Mouse (Mus musculus): Measurements from ENCODE around the gene Kcnj6.
"Not testable (repeated sequence)": the region's sequence is repeated elsewhere in the genome, so short reads cannot be mapped to it uniquely, and the experiment has no call there.

Gene Kcnj6

DNA sequence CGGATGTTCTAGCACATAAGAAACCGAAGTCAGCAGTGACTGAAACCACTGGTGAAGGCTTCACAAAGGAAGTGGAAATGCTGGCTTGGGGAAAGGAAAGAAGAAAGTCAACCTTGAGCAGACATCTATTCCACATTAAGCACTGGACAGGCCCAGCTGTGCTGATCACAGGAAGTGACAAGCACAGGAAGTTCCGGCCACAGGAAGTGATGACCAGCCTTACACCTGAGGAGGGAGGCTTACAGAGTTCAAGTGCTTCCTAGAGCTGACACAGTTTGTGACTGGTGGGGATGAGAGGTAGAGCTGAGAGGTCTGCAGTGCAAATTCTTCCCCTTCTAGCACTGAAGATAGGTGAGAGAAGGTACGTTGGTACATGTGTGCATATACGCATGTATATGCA is 151.5 kb downstream of the Kcnj6 start:
- no peak for DNase-seq

- DNase-seq = no peak
Measured at GRCm38 (mm10) chr16:94844769-94845168, 152.7 kb downstream of the Kcnj6 start.

GRCm38 (mm10) chr16:94839398-94839797 is 158.1 kb downstream of the Kcnj6 start:
- DNase-seq = no peak

- no peak for DNase-seq
Measured at GRCm38 (mm10) chr16:94837881-94838280, 159.6 kb downstream of the Kcnj6 start.

DNA sequence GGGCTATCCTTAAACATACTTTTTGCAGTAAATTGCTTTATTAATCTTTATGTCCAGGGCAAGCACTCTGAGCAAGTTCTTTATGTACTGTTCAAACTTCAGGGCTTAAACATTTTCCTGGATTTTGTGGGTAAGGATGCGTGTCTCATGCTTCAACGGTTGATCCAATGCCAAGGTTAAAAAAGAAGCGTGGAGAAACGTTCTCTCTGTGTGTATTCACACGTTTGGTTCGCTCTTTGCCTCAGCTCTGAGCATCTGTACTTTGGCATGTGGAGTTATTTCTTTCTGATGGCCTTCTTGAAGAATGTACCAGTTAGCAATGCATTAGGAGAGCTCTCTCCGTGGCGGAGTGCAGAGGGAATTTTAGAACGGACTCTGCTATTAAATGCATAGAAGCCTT is 163.0 kb downstream of the Kcnj6 start:
- DNase-seq = no peak

DNA sequence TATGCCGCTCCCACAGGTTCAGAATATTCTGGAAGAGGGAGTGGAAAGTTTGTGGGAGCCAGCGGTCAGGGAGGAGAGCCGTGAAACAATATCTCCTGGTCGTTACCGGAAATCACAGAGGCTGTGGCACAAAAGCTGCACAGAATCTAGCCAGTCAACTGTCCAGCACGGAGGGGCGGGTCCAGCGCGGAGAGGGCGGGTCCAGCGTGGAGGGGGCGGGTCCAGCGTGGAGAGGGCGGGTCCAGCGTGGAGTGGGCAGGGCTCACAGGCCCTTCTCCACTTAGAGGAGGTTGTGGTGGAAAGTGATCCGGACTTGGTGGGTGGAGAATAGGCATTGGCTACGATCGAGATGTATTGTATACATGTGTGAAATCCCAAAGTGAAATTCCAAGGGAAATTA is 169.3 kb downstream of the Kcnj6 start:
- no peak for DNase-seq

- peak; percentile 9 for DNase-seq
Measured at GRCm38 (mm10) chr16:94827092-94827585, 170.4 kb downstream of the Kcnj6 start.

DNA sequence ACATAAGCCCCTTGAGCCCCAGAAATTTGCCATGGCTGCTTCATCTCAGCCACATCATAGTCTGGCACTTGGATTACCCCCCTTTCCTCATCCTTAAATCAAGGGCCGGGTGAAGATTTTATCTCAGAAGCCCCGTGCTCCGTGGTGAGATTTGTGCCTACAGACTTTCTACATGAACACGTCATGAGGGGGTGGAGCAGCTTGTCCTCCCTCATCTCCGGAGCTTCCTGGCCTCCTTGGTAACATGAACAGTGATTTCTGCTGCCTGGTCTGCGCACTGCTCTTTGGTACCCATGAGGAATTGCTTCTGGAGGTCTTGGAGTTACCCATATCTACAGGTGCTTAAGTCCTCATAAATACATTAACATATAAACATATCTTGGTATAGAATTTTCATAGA is 172.2 kb downstream of the Kcnj6 start:
- no peak for DNase-seq

DNA sequence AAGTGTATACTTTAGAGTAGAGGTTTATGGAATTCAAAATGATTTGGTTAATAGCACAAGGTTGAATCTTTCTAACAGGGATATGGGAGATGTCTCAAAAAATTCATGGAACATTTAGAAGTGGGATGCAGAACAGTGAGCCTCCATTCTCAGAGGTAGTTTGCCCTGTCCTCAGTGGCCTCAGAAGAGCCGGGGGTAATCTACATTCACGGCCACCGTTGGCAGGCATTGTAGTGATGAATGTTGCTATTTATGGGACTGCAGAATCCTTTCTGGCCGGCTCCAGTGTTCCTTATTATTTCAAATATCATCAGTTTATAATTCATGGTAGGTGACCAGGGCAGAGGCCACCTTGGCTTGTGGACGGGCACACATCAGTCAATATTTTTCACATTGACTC is 174.9 kb downstream of the Kcnj6 start:
- DNase-seq = no peak

DNA sequence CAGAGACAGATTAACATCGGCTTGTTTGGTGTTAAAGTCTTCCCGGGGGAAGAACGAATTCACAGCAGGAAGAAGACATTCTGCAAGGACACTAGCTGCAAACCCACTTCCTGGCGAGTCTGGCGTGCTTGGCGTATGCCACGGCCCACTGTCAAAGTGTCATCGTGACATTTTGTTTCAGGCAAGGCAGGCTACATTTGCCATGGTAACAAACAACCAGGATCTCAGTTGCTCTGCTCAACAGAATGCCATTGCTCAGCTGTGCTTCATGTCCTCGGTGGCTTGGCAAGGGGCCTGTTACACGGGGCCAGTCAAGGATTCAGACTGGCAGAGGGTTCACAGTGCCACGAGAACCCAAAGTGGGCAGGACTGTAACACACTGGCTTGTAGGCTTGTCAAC is 175.9 kb downstream of the Kcnj6 start:
- DNase-seq = no peak

DNA sequence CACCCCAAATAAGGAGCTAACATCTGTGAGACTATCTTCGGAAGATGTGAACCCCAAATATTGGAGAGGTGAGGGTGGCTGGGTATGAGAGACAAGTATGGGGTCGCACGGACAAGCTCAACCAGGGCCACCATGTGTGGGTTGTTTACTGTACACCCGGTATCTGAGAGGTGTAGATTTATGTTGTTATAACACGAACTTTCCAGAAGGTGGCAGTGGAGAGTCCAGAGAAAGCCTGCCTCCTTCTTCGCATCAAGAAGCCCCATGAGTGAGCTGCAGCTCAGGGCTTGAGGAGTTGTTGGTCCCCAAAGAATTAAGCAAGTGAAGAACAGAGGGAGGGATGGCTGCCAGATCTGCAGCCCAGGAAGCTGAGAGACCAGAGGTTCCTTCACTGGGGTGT is 181.1 kb downstream of the Kcnj6 start:
- DNase-seq = peak; percentile 32

- no peak for DNase-seq
Measured at GRCm38 (mm10) chr16:94815891-94816290, 181.6 kb downstream of the Kcnj6 start.

DNA sequence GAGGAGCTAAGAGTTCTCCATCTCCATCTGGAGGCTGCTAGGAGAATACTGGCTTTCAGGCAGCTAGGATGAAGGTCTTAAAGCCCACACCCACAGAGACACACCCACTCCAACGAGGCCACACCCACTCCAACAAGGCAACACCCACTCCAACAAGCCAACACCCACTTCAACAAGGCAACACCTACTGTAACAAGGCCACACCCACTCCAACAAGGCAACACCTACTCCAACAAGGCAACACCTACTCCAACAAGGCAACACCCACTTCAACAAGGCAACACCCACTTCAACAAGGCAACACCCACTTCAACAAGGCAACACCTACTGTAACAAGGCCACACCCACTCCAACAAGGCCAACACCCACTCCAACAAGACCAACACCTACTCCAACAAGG is 188.2 kb downstream of the Kcnj6 start:
- DNase-seq = not testable (repeated sequence)

DNA sequence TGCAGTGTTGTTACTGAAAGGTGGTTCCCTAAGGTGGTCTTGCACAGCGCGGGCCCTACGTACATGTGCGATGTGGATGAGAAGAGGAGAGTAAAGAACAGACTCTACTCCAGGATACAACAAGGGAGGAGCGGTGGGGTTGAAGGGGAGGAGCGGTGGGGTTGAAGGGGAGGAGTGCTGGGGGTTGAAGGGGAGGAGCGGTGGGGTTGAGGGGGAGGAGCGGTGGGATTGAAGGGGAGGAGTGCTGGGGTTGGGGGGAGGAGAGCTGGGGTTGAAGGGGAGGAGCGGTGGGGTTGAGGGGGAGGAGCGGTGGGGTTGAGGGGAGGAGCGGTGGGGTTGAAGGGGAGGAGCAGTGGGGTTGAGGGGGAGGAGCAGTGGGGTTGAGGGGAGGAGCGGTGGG is 199.3 kb downstream of the Kcnj6 start:
- DNase-seq = no peak

- DNase-seq = no peak
Measured at GRCm38 (mm10) chr16:94797366-94797765, 200.1 kb downstream of the Kcnj6 start.

DNA sequence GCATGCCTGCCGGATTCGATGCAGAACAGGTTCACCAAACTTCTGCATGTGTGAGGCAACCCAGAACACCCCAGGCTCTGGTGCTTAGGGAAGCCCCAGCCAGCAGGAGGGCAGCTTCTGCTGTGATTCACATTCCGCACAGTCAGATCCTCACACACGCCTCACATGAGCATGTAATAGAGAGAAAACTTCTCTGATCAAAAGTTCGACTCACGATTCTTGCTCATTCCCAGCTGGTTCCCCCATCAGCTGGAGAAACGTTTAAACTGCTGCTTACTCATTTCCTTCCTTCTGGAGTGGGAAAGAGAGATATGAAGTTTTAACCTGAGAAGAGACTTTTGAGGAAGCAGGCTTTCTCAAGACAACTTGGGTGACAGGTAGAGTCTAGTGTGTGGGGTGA is 204.5 kb downstream of the Kcnj6 start:
- no peak for DNase-seq

GRCm38 (mm10) chr16:94789958-94790357 is 207.5 kb downstream of the Kcnj6 start:
- no peak for DNase-seq

- no peak for DNase-seq
Measured at GRCm38 (mm10) chr16:94788716-94789115, 208.8 kb downstream of the Kcnj6 start.

DNA sequence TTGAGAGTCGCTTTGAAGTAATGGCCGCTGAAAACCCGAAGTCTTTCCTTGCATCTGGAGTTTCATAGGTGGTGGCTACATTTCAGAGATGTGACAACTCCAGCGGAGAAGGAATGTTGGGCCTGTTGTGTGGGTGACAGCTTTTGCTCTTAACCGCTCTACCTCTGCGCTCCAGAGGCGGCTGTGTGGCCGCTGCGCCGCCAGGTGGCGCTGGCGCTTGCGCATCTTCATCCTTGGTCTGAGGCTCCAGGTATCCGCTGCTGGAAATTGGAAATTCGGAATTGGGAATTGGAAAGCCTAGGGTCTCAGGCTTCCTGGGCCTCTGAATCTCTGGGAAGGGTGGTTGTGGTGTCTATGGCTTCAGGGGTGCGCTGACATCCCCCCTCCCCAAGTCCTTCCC is 209.3 kb downstream of the Kcnj6 start:
- peak; percentile 50 for DNase-seq

- no peak for DNase-seq
Measured at GRCm38 (mm10) chr16:94785873-94786272, 211.6 kb downstream of the Kcnj6 start.

DNA sequence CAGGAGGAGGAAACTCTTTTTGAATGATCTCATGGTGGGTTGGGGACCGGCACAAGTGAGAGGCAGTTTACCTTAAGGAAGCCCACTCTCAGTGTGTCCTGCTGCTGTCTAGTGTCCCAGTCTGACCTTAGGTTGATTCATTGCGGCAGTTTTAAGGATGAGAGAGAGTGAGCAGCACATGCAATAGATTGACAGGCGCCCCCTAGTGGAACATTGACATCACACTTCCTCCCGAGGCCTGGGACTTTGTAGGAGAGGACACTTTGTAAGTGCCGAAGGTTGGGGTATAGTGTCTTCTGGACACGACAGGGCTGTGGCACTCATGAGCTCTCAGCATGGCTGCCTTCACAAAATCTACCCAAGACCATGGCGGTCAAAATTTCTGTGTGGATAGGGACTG is 213.8 kb downstream of the Kcnj6 start:
- DNase-seq = peak; percentile 17

GRCm38 (mm10) chr16:94782110-94782946 is 215.2 kb downstream of the Kcnj6 start:
- no peak for DNase-seq

DNA sequence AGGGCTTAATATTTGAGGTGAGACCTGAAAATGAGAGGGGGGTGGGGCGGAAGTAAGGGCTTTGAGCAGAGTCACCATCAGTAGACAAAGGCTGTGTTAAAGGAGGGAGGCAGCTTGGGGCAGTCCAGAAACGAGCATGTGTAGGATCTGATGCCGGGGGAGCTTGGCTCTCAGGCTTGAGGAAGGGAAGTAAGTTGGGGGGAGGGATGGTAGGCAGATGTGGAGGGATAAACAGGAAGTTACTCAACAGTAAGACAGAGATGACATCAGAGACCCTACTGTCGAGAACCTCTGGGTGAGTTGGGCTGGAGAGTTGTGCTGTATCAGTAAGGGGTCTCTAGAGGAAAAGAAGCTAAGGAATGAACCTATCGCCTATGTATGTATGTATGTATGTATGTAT is 223.6 kb downstream of the Kcnj6 start:
- no peak for DNase-seq

GRCm38 (mm10) chr16:94767606-94768005 is 229.9 kb downstream of the Kcnj6 start:
- no peak for DNase-seq

DNA sequence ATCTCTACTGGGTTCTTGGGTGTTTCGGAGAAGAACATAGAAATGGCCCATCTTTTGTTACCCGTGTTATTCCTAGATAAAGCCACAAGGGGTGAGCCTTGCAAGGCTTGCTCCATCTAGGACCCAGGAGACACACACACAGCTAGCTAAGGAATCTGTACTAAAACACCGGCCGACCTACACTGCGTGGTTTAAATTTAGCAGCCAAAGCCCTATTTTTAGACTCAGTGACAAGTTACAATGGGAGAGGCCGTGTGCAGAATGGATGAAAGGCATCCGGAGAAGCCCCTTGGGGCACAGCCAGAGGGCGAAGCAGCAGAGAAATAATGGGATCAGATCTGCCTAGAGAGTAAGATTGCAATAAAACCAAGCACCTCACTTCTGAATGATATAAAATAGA is 232.4 kb downstream of the Kcnj6 start:
- DNase-seq = no peak
